Mouse (Mus musculus) limb, embryonic 11.5 days (tissue): ENCODE data around the gene Prkg1. TPM values are rescaled to one million over a fixed set of nuclear protein-coding genes. Genes with fewer than 3 reads are reported as not detected.

Experiments used
- ATAC-seq: fragments of 200-750 bp; cut with Nextera tagmentation; 2 replicates; pipeline ENCODE4 v1.8.0; 2017; ENCODE audit warnings: low read depth; ENCODE audit not compliant: insufficient number of reproducible peaks, low FRiP score, low TSS enrichment
- DNase-seq: peaks from one replicate; pipeline ENCODE4 v3.0.0-alpha.2; 2015; ENCODE audit warnings: low spot score
- H3K27ac ChIP-seq: fragments of 300-500 bp; sonication (generic); replicated peaks from 2 replicates; pipeline ENCODE4 v1.5.1; 2014; ENCODE audit warnings: low read depth, mild to moderate bottlenecking, low read length
- H3K27me3 ChIP-seq: fragments of 300-500 bp; sonication (generic); 2 replicates; pipeline ENCODE4 v1.6.1; 2014; ENCODE audit warnings: mild to moderate bottlenecking, low read length, mixed read lengths; ENCODE audit not compliant: control insufficient read depth, insufficient read depth
- H3K36me3 ChIP-seq: fragments of 300-500 bp; sonication (generic); 2 replicates; pipeline ENCODE4 v1.6.1; 2014; ENCODE audit warnings: mild to moderate bottlenecking, low read length, moderate library complexity, mixed read lengths; ENCODE audit not compliant: control insufficient read depth, insufficient read depth
- H3K4me1 ChIP-seq: fragments of 300-500 bp; sonication (generic); 2 replicates; pipeline ENCODE4 v1.6.1; 2014; ENCODE audit warnings: low read length, mixed read lengths; ENCODE audit not compliant: control insufficient read depth, insufficient read depth
- H3K4me2 ChIP-seq: fragments of 300-500 bp; sonication (generic); 2 replicates; pipeline ENCODE4 v1.6.1; 2014; ENCODE audit warnings: low read depth, mild to moderate bottlenecking, moderate library complexity; ENCODE audit not compliant: severe bottlenecking
- H3K4me3 ChIP-seq: fragments of 300-500 bp; sonication (generic); 2 replicates; pipeline ENCODE4 v1.5.1; 2014; ENCODE audit warnings: low read depth, low read length
- H3K9ac ChIP-seq: fragments of 300-500 bp; sonication (generic); 2 replicates; pipeline ENCODE4 v1.6.1; 2014; ENCODE audit warnings: mild to moderate bottlenecking, low read length
- H3K9me3 ChIP-seq: fragments of 300-500 bp; sonication (generic); 2 replicates; pipeline ENCODE4 v1.6.1; 2016; ENCODE audit warnings: low read length; ENCODE audit not compliant: control insufficient read depth
- WGBS: fragments of 180-500 bp; shearing (Covaris S2); extraction: QIAGEN DNeasy Blood & Tissue Kit; methylation state at CpG from one replicate; pipeline ENCODE4 v1.1.7; 2014; 5-methylcytosine and 5-hydroxymethylcytosine counted together
- polyA plus RNA-seq: library from polyadenylated mRNA; unstranded; fragments of >200 nt; fragmentation: Nextera tagmentation; extraction: Ambion mirVana; gene quantifications from 2 replicates; pipeline ENCODE4 v1.2.1, GENCODE M21; 2014

Gene Prkg1
- polyA plus RNA-seq, 1 experiment from 2014 or later: 2.1 TPM

- Histone ChIP-seq H3K4me2 (no peak overlapping the region), H3K9me3 (no peaks in the 10 kb centered on the region), H3K27ac (no peak overlapping the region), H3K9ac (no peak overlapping the region), H3K4me1 (no peaks in the 10 kb centered on the region), H3K36me3 (no peaks in the 10 kb centered on the region), H3K27me3 (no peaks in the 10 kb centered on the region), H3K4me3 (no peak overlapping the region)
- WGBS: 90% methylated on average over 6 of the region's 6 CpGs
- ATAC-seq: no peak
- DNase-seq: no peak
Observed at GRCm38 (mm10) chr19:31158944-31159460, 605.8 kb downstream of the Prkg1 start.

- no peak overlapping the region for H3K9ac ChIP-seq
- DNase-seq (no peak), ATAC-seq (no peak)
- no peaks in the 10 kb centered on the region for H3K4me1 ChIP-seq
- H3K4me3 ChIP-seq: no peak overlapping the region
- H3K36me3 ChIP-seq: no peaks in the 10 kb centered on the region
- no peaks in the 10 kb centered on the region for H3K27me3 ChIP-seq
- 57% methylated on average over 5 of the region's 5 CpGs for WGBS
- no peak overlapping the region for H3K27ac ChIP-seq
- H3K9me3 ChIP-seq: no peaks in the 10 kb centered on the region
- H3K4me2 ChIP-seq: no peak overlapping the region
Observed at GRCm38 (mm10) chr19:31153399-31153798, 611.4 kb downstream of the Prkg1 start.

GRCm38 (mm10) chr19:31149902-31150301, 614.9 kb downstream of the Prkg1 start:
- H3K4me2 ChIP-seq: no peak overlapping the region
- no peak overlapping the region for H3K4me3 ChIP-seq
- no peaks in the 10 kb centered on the region for H3K27me3 ChIP-seq
- WGBS: 89% methylated on average over 2 of the region's 2 CpGs
- ATAC-seq: no peak
- no peaks in the 10 kb centered on the region for H3K9me3 ChIP-seq
- H3K9ac ChIP-seq: no peak overlapping the region
- H3K27ac ChIP-seq: no peak overlapping the region
- H3K36me3 ChIP-seq: no peaks in the 10 kb centered on the region
- no peak for DNase-seq
- H3K4me1 ChIP-seq: no peaks in the 10 kb centered on the region

GRCm38 (mm10) chr19:31147457-31147856, 617.4 kb downstream of the Prkg1 start:
- no peaks in the 10 kb centered on the region for H3K27me3 ChIP-seq
- no peak overlapping the region for H3K4me2 ChIP-seq
- H3K36me3 ChIP-seq: no peaks in the 10 kb centered on the region
- no peak overlapping the region for H3K9ac ChIP-seq
- no peaks in the 10 kb centered on the region for H3K9me3 ChIP-seq
- no peaks in the 10 kb centered on the region for H3K4me1 ChIP-seq
- ATAC-seq (no peak), DNase-seq (no peak)
- no peak overlapping the region for H3K4me3 ChIP-seq
- no peak overlapping the region for H3K27ac ChIP-seq
- 90% methylated on average over 2 of the region's 2 CpGs for WGBS

GRCm38 (mm10) chr19:31146156-31146555, 618.7 kb downstream of the Prkg1 start:
- Histone ChIP-seq H3K4me1 (no peaks in the 10 kb centered on the region), H3K4me2 (no peak overlapping the region), H3K9ac (no peak overlapping the region), H3K9me3 (no peaks in the 10 kb centered on the region), H3K27ac (no peak overlapping the region), H3K36me3 (no peaks in the 10 kb centered on the region), H3K4me3 (no peak overlapping the region), H3K27me3 (no peaks in the 10 kb centered on the region)
- WGBS: 87% methylated on average over 3 of the region's 3 CpGs
- ATAC-seq: no peak
- no peak for DNase-seq

- Histone ChIP-seq H3K9ac (no peak overlapping the region), H3K4me2 (no peak overlapping the region), H3K4me3 (no peak overlapping the region), H3K36me3 (no peaks in the 10 kb centered on the region), H3K27ac (no peak overlapping the region), H3K9me3 (no peaks in the 10 kb centered on the region), H3K27me3 (no peaks in the 10 kb centered on the region), H3K4me1 (no peaks in the 10 kb centered on the region)
- ATAC-seq (no peak), DNase-seq (no peak)
- WGBS: 83% methylated on average over 7 of the region's 7 CpGs
Observed at GRCm38 (mm10) chr19:31141905-31142304, 622.9 kb downstream of the Prkg1 start.

GRCm38 (mm10) chr19:31136316-31136715, 628.5 kb downstream of the Prkg1 start:
- Histone ChIP-seq H3K4me3 (no peak overlapping the region), H3K9ac (no peak overlapping the region), H3K4me2 (no peak overlapping the region), H3K27me3 (no peaks in the 10 kb centered on the region), H3K9me3 (no peaks in the 10 kb centered on the region), H3K27ac (no peak overlapping the region), H3K36me3 (no peaks in the 10 kb centered on the region), H3K4me1 (no peaks in the 10 kb centered on the region)
- WGBS: 75% methylated on average over 2 of the region's 2 CpGs
- no peak for ATAC-seq
- DNase-seq: no peak

- ATAC-seq: no peak
- H3K4me3 ChIP-seq: no peak overlapping the region
- no peaks in the 10 kb centered on the region for H3K4me1 ChIP-seq
- H3K9me3 ChIP-seq: no peaks in the 10 kb centered on the region
- no peak overlapping the region for H3K4me2 ChIP-seq
- no peaks in the 10 kb centered on the region for H3K27me3 ChIP-seq
- no peak for DNase-seq
- H3K9ac ChIP-seq: no peak overlapping the region
- no peak overlapping the region for H3K27ac ChIP-seq
- no peaks in the 10 kb centered on the region for H3K36me3 ChIP-seq
- WGBS: 79% methylated on average over 8 of the region's 8 CpGs
Observed at GRCm38 (mm10) chr19:31132614-31133013, 632.2 kb downstream of the Prkg1 start.

- Histone ChIP-seq H3K4me2 (no peak overlapping the region), H3K9me3 (no peaks in the 10 kb centered on the region), H3K4me3 (no peak overlapping the region), H3K4me1 (no peaks in the 10 kb centered on the region), H3K9ac (no peak overlapping the region), H3K27me3 (no peaks in the 10 kb centered on the region), H3K36me3 (no peaks in the 10 kb centered on the region), H3K27ac (no peak overlapping the region)
- WGBS: 90% methylated on average over 3 of the region's 3 CpGs
- ATAC-seq: no peak
- no peak for DNase-seq
Observed at GRCm38 (mm10) chr19:31124628-31125027, 640.2 kb downstream of the Prkg1 start.
